Mouse (Mus musculus) kidney, postnatal 0 days (tissue): ENCODE measurements around the gene Rrn3. TPM values are rescaled to one million over a fixed set of nuclear protein-coding genes. Genes with fewer than 3 reads are reported as not detected.
"Not testable (repeated sequence)": the region's sequence is repeated elsewhere in the genome, so short reads cannot be mapped to it uniquely, and the experiment has no call there.

Source experiments
- ATAC-seq: fragments of 200-750 bp; cut with Nextera tagmentation; replicated peaks from 2 replicates; pipeline ENCODE4 v1.8.0; 2017; ENCODE audit warnings: low read depth, moderate number of reproducible peaks, moderate TSS enrichment, moderate library complexity; ENCODE audit not compliant: low FRiP score
- DNase-seq: peaks from one replicate; pipeline ENCODE4 v3.0.0-alpha.2; 2016; ENCODE audit warnings: low spot score
- H3K27ac ChIP-seq: fragments of 300-500 bp; sonication (generic); 2 replicates; pipeline ENCODE4 v1.5.1; 2014; ENCODE audit warnings: mild to moderate bottlenecking
- H3K27me3 ChIP-seq: fragments of 300-500 bp; sonication (generic); 2 replicates; pipeline ENCODE4 v1.6.1; 2014; ENCODE audit warnings: low read length, mixed read lengths; ENCODE audit not compliant: insufficient read depth
- H3K36me3 ChIP-seq: fragments of 300-500 bp; sonication (generic); 2 replicates; pipeline ENCODE4 v1.6.1; 2014; ENCODE audit warnings: low read length, mixed read lengths; ENCODE audit not compliant: insufficient read depth
- H3K4me1 ChIP-seq: fragments of 300-500 bp; sonication (generic); replicated peaks from 2 replicates; pipeline ENCODE4 v1.6.1; 2014; ENCODE audit warnings: antibody characterized with exemption, low read length, mixed read lengths; ENCODE audit not compliant: insufficient read depth
- H3K4me2 ChIP-seq: fragments of 300-500 bp; sonication (generic); 2 replicates; pipeline ENCODE4 v1.6.1; 2014; ENCODE audit warnings: mild to moderate bottlenecking, low read length, moderate library complexity, mixed read lengths
- H3K4me3 ChIP-seq: fragments of 300-500 bp; sonication (generic); replicated peaks from 2 replicates; pipeline ENCODE4 v1.5.1; 2014; ENCODE audit warnings: low read depth, low read length
- H3K9ac ChIP-seq: fragments of 300-500 bp; sonication (generic); 2 replicates; pipeline ENCODE4 v1.6.1; 2014; ENCODE audit warnings: low read depth, low read length
- H3K9me3 ChIP-seq: fragments of 300-500 bp; sonication (generic); replicated peaks from 2 replicates; pipeline ENCODE4 v1.6.1; 2016; ENCODE audit warnings: low read length, inconsistent platforms, mixed read lengths
- CTCF ChIP-seq: IDR thresholded peaks from 2 replicates; pipeline ENCODE4 v1.5.1; 2016; ENCODE audit warnings: antibody characterized with exemption, low read depth, mild to moderate bottlenecking, moderate library complexity
- WGBS: fragments of 180-500 bp; shearing (Covaris S2); extraction: QIAGEN DNeasy Blood & Tissue Kit; methylation state at CpG from one replicate; pipeline ENCODE4 v1.1.7; 2014; 5-methylcytosine and 5-hydroxymethylcytosine counted together
- polyA plus RNA-seq: library from polyadenylated mRNA; unstranded; fragments of >200 nt; fragmentation: Nextera tagmentation; extraction: Ambion mirVana; gene quantifications from 2 replicates; pipeline ENCODE4 v1.2.1, GENCODE M21; 2015

Rrn3 gene
- polyA plus RNA-seq = 47.0 and 51.5 TPM in 2 replicates

DNA sequence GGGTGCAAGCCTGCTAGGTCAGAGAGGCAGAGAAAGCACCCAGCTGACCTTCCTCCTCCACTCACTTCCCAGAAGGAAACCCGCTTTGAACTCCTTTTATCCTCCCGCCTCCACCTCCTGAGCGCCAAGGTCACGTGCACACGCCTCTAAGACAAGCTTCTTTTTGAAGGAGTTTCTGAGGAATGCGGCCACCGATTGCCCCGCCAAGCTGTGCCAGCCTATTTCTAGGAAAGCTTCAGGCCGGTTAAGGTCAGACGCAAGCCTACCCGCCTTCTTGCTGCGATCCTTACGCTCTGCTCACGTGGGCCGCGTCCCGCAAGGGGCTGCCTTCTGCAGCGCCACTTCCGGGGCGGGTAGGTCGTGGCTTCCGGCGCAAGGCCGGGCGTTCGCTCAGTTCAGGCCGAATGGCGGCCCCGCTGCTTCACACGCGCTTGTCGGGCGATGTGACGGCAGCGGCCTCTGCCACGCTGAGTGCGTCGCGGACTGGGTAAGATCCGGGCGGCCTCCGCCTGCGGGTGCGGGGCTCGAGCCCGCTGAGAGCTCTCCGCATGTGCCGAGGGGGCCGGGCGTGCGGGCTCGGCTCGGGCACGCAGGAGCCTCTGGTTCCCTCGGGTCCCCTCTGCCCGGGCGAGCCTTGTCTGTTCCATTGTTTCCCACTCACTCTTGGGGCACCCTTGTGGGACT, at the start of gene Rrn3:
TSS of gene Rrn3 (plus strand) at position 356 of the 684 bp plus-strand sequence.
- WGBS = under 1% methylated on average over 57 of the region's 57 CpGs
- Histone ChIP-seq H3K4me1 (0 out of 2 replicates have a peak, but pooled peaks cover 9% of the 10 kb centered on the region), H3K27me3 (no peaks in the 10 kb centered on the region), H3K27ac (peak within 1 kb of the TSS; percentile 88), H3K4me3 (peak within 1 kb of the TSS; percentile 83), H3K36me3 (peaks cover 6% of the 10 kb centered on the region; the same call in 1 of the 2 replicates), H3K9me3 (no peaks in the 10 kb centered on the region), H3K9ac (peak within 1 kb of the TSS; percentile 93), H3K4me2 (peak within 1 kb of the TSS; percentile 76)
- peak; percentile 18; the same call in 1 of the 2 replicates for TF ChIP-seq CTCF
- peak; percentile 94 for DNase-seq
- ATAC-seq = peak; percentile 99

DNA sequence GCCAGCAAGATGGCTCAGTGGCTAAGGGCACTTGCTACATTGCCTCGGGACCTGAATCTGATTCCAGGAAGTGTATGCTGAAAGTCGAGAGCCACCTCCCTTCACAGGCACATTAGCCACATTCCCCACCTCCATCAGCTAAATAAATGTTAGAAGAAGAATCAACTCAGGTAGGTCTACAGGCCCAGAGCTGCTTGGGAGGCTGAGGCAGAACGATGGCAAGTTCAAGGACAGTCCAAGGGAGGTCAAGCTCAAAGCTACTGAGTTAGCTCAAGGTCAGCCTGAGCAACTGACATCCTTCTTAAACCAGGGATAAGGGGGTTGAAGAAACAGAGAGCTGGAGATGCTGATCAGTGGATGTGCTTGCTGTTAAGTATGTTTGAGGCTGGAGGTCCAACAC, 47.7 kb upstream of the Rrn3 start:
- no peaks in the 10 kb centered on the region for H3K36me3 ChIP-seq
- WGBS = 71% methylated on average over 3 of the region's 3 CpGs
- no peaks in the 10 kb centered on the region for H3K27me3 ChIP-seq
- H3K4me2 ChIP-seq = no peak overlapping the region
- H3K9ac ChIP-seq = no peak overlapping the region
- no peak for TF ChIP-seq CTCF
- H3K4me1 ChIP-seq = peaks cover 4% of the 10 kb centered on the region; the same call in 1 of the 2 replicates
- ATAC-seq (no peak), DNase-seq (no peak)
- no peak overlapping the region for H3K4me3 ChIP-seq
- no peaks in the 10 kb centered on the region for H3K9me3 ChIP-seq
- no peak overlapping the region for H3K27ac ChIP-seq

DNA sequence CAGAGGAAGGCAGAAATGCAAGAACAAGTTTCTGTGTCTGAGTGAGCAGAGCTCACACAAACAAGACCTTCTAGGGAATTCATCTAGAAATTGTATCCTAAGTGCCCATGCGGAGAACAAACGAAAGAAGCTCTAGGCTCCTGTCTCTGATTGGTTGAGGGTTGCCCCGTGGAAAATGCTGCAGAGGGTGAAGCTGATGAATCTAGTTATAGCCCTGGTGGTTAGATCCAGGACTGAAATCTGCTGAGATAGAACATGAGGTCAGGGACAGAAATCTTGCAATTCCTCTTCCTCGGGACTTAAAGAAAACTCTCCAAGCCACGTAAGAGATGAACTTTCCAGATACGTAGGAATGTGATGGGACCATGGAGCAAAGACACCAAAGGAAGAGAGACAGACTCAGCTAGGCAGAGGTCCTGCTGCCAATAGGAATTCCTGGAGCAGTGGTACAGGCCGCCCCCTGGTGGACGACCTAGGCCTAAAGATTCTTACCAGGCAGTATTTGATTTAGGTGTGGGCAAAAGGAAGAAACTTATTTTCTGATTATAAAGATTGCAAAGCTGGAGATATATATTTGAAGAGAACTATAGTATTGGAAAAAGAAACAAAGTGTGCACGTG, 46.9 kb upstream of the Rrn3 start:
- H3K4me1 ChIP-seq = peaks cover 4% of the 10 kb centered on the region; the same call in 1 of the 2 replicates
- no peak overlapping the region for H3K9ac ChIP-seq
- no peaks in the 10 kb centered on the region for H3K36me3 ChIP-seq
- peak; percentile 90 for TF ChIP-seq CTCF
- H3K27ac ChIP-seq = no peak overlapping the region
- H3K4me3 ChIP-seq = no peak overlapping the region
- peak; percentile 83 for DNase-seq
- H3K9me3 ChIP-seq = no peaks in the 10 kb centered on the region
- ATAC-seq = 0 out of 2 replicates have a peak, but pooled peaks have one; percentile 49
- H3K27me3 ChIP-seq = no peaks in the 10 kb centered on the region
- 22% methylated on average over 9 of the region's 9 CpGs for WGBS
- no peak overlapping the region for H3K4me2 ChIP-seq

DNA sequence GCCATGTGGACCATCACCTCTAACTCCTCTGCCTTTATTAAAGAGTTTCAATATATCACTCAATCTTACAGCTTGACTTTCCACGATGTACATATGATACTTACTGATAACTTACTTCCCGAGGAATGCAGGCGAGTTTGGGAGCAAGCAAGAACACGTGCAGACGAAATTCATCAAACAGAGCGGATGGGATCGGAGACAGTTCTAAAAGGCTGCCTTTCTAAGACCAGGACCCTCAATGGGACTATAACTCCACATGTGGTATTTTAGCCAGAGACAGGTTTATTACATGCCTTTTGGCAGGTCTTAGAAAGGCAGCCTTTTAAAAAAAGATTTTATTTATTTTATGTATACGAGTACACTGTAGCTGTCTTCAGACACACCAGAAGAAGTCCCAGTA, 44.5 kb upstream of the Rrn3 start:
- Histone ChIP-seq H3K9ac (no peak overlapping the region), H3K4me3 (no peak overlapping the region), H3K36me3 (no peaks in the 10 kb centered on the region), H3K27me3 (no peaks in the 10 kb centered on the region), H3K4me2 (no peak overlapping the region), H3K9me3 (no peaks in the 10 kb centered on the region), H3K27ac (no peak overlapping the region), H3K4me1 (peaks cover 1% of the 10 kb centered on the region; the same call in 1 of the 2 replicates)
- TF ChIP-seq CTCF = no peak
- DNase-seq (peak; percentile 64), ATAC-seq (no peak)
- WGBS = 43% methylated on average over 8 of the region's 8 CpGs

DNA sequence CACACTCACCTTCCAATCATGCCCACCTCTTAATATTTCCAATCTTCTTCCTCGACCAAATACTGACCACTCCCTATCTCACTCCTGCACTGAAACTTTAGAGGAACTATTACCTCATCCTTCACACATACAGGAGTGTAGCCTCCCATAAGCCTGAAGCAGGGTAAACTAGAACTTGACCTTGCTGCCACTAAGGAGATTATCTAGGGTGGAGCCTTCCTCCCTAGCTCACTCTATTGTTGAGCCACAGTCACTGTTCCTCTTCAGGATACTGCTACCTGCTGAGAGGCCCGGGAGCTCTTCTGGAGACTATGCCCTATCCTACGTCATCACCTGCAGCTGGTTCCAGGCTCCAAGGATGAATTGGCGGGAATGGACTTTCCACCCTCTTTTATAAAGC, 41.5 kb upstream of the Rrn3 start:
- H3K9me3 ChIP-seq, H3K27me3 ChIP-seq, H3K27ac ChIP-seq, DNase-seq, H3K4me1 ChIP-seq, H3K9ac ChIP-seq, H3K4me2 ChIP-seq, H3K36me3 ChIP-seq, ATAC-seq, H3K4me3 ChIP-seq: not testable (repeated sequence)
- 69% methylated on average over 4 of the region's 4 CpGs for WGBS

DNA sequence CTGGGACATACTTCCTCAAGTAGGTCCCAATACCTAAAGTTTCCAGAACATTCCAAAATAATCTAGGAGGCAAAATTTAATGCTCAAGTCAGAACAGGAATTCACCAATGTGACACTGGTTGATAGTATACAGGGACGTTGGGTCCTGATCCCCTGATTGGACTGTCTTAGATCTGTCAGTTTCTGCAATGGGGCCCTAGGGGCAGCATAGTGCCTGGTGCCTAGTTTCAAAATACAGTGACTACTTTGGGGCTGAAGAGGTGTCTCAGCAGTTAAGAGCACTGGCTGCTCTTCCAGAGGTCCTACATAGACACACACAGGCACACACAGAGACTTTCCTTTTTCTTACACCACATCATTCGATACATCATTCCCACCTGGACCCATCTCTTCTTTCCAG, 39.7 kb upstream of the Rrn3 start:
- Histone ChIP-seq H3K36me3 (no peaks in the 10 kb centered on the region), H3K27ac (no peak overlapping the region), H3K9me3 (no peaks in the 10 kb centered on the region), H3K4me1 (no peaks in the 10 kb centered on the region), H3K4me2 (no peak overlapping the region), H3K9ac (no peak overlapping the region), H3K4me3 (no peak overlapping the region), H3K27me3 (no peaks in the 10 kb centered on the region)
- no peak for ATAC-seq
- 65% methylated on average over 2 of the region's 2 CpGs for WGBS
- TF ChIP-seq CTCF = no peak
- no peak for DNase-seq
